In the genomic region with DNA sequence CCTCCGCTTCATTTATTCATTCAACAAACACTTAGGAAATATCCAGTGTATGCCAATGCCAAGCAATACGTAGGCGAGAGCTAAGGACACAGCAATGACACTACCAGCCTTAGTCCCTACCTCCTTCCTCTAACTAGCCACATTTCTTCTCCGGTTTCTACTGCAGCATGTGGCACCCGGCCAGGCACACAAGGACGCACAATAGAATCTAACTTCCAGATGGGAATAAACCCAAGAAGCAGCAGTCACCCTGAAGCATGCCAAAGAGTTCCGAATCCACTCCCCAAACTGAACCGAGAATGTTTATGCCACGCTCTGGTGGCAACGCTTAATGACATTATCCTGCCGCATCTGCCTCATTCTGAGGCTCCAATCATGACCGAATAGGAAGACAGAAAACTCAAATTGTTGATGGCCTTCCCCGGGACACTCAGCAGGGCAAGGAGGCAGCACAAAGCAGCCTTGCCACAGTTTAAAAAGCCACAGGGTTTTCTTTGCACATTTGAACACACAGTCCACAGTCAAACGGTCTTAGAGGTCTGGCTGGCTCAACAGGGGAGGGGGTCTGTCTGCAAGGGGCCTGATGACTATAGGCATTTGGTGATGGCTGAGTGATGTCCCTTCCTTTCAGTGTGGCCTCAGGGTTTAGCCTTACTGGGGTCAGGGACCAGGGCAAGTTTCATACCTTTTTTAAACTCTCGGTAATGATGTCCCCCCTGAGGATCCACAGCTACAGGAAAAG, we compare ENCODE assay signal across 11 mouse cellular contexts. TPM values are rescaled to one million over a fixed set of nuclear protein-coding genes. Genes with fewer than 3 reads are reported as not detected.
DNase-seq lines count a peak whose midpoint lies in the region; ATAC-seq and TF ChIP-seq lines count a peak whose summit lies in the region.
"Had no signal": no experiment of that assay in that cellular context is flagged by ENCODE, and none has a peak within 500 bp of the region (broad histone marks: within the 10 kb centered on the region; RNA-seq: fewer than 3 reads in every experiment).

No protein-coding gene starts in this region.

- ATAC-seq in lung, embryonic 14.5 days (ENCODE audit: insufficient read depth): no peak
- ATAC-seq in forebrain, embryonic 13.5 days: peak; percentile 42

- no peaks in the 10 kb centered on the region for H3K9me3 ChIP-seq in lung, embryonic 14.5 days (ENCODE audit: low read depth, low read length)
- H3K9me3 ChIP-seq in forebrain, embryonic 13.5 days (replicated peaks): peaks cover 8% of the 10 kb centered on the region
- H3K9me3 ChIP-seq: limb, embryonic 10.5 days had no signal

- no peak overlapping the region for H3K4me2 ChIP-seq in lung, embryonic 14.5 days
- peak overlapping the region; percentile 43 for H3K4me2 ChIP-seq in forebrain, embryonic 13.5 days

- H3K4me1 ChIP-seq in lung, embryonic 14.5 days (ENCODE audit: insufficient read depth): peaks cover 8% of the 10 kb centered on the region
- peaks cover 70% of the 10 kb centered on the region for H3K4me1 ChIP-seq in forebrain, embryonic 13.5 days
- H3K4me1 ChIP-seq: megakaryocyte, embryonic 14.5 days had no signal

- H3K27ac ChIP-seq in lung, embryonic 14.5 days (ENCODE audit: low read depth): no peak overlapping the region
- H3K27ac ChIP-seq in forebrain, embryonic 13.5 days: peak overlapping the region; percentile 86
- H3K27ac ChIP-seq: limb, embryonic 10.5 days had no signal

- H3K9ac ChIP-seq in lung, embryonic 14.5 days: no peak overlapping the region
- peak overlapping the region; percentile 27; the same call in 1 of the 2 replicates for H3K9ac ChIP-seq in forebrain, embryonic 13.5 days

- 66% methylated on average over 15 of the region's 15 CpGs for WGBS in lung, embryonic 14.5 days
- 32% methylated on average over 15 of the region's 15 CpGs for WGBS in forebrain, embryonic 13.5 days

- H3K4me3 ChIP-seq in lung, embryonic 14.5 days (ENCODE audit: low read depth, low read length): no peak overlapping the region
- no peak overlapping the region for H3K4me3 ChIP-seq in forebrain, embryonic 13.5 days
- H3K4me3 ChIP-seq: limb, embryonic 10.5 days; megakaryocyte, embryonic 14.5 days had no signal

- TF ChIP-seq CTCF in lung, embryonic 14.5 days (IDR thresholded peaks at IDR 0.05; ENCODE audit: low read depth): no peak

- peak; percentile 19 for DNase-seq in lung, embryonic 14.5 days
- DNase-seq in lung, postnatal 25 days (ENCODE audit: low spot score): no peak
- DNase-seq in layer of hippocampus, postnatal 10 days (ENCODE audit: low spot score in 2 of 2): peak; percentile 50 to 64
- DNase-seq in right cerebral cortex, adult 18-20 months: peak; percentile 39
- DNase-seq in cerebellum, adult 18-20 months: no peak
- no peak for DNase-seq in lung, adult 18-20 months
- DNase-seq in thymus, postnatal 25 days: no peak
- DNase-seq: cerebellum, adult 9-11 months had no signal

- no peaks in the 10 kb centered on the region for H3K27me3 ChIP-seq in lung, embryonic 14.5 days (ENCODE audit: insufficient read depth, low read length)
- no peaks in the 10 kb centered on the region for H3K27me3 ChIP-seq in forebrain, embryonic 13.5 days

- H3K36me3 ChIP-seq in lung, embryonic 14.5 days (ENCODE audit: insufficient read depth): no peaks in the 10 kb centered on the region
- H3K36me3 ChIP-seq in forebrain, embryonic 13.5 days (ENCODE audit: poor library complexity, severe bottlenecking): peaks cover 19% of the 10 kb centered on the region

RNA-seq across cellular contexts. Expression of a gene that starts 7.0 kb away (rescaled TPM):
- polyA plus RNA-seq in lung, embryonic 14.5 days (2014; fragmentation: Nextera tagmentation; extraction: Ambion mirVana): 13.7 and 16.6 TPM in 2 replicates
- polyA plus RNA-seq in forebrain, embryonic 13.5 days (2015; fragmentation: Nextera tagmentation; extraction: Ambion mirVana): 47.0 and 55.1 TPM in 2 replicates
- total RNA-seq in layer of hippocampus, postnatal 10 days (2021): 1 to 10 TPM; 7.9 to 9.9 TPM

Comparison
In these comparisons a context has a peak if more than half of its experiments do, and no peak if none do; other contexts are left out.
1. DNase-seq: peak in lung, embryonic 14.5 days (single experiment), layer of hippocampus, postnatal 10 days (2 of 2) and right cerebral cortex, adult 18-20 months (single experiment); none in lung, postnatal 25 days (single experiment), cerebellum, adult 18-20 months (0 of 2), lung, adult 18-20 months (0 of 2) and thymus, postnatal 25 days (single experiment).